Mouse (Mus musculus) embryo, embryonic 10 days (tissue): ENCODE results near the gene Slc22a1.

Source experiments
- DNase-seq: peaks from one replicate; pipeline ENCODE4 v3.0.0-alpha.2; 2015; ENCODE audit warnings: low spot score

Slc22a1 gene

GRCm38 (mm10) chr17:12631771-12632600 is 43.6 kb downstream of the Slc22a1 start:
- DNase-seq: peak; percentile 74

GRCm38 (mm10) chr17:12630976-12631730 is 44.5 kb downstream of the Slc22a1 start:
- DNase-seq: peak; percentile 82

GRCm38 (mm10) chr17:12627983-12628382 is 47.6 kb downstream of the Slc22a1 start:
- DNase-seq: no peak

- DNase-seq: no peak
These were observed 56.0 kb downstream of the Slc22a1 start for GRCm38 (mm10) chr17:12619641-12620040.

- no peak for DNase-seq
These were observed 60.2 kb downstream of the Slc22a1 start for GRCm38 (mm10) chr17:12615429-12615828.

GRCm38 (mm10) chr17:12614511-12615385 is 60.9 kb downstream of the Slc22a1 start:
- DNase-seq: no peak

GRCm38 (mm10) chr17:12607202-12607601 is 68.4 kb downstream of the Slc22a1 start:
- no peak for DNase-seq

GRCm38 (mm10) chr17:12606634-12607033 is 69.0 kb downstream of the Slc22a1 start:
- peak; percentile 7 for DNase-seq
